Mouse (Mus musculus): ENCODE measurements around the gene Inpp5b. TPM values are rescaled to one million over a fixed set of nuclear protein-coding genes. Genes with fewer than 3 reads are reported as not detected.
A peak's percentile ranks its signal among the peaks of the same experiment; 100 is the strongest.

Gene Inpp5b
- polyA plus RNA-seq (2014; fragmentation: Nextera tagmentation; extraction: Ambion mirVana) = 25.5 and 34.0 TPM in 2 replicates

DNA sequence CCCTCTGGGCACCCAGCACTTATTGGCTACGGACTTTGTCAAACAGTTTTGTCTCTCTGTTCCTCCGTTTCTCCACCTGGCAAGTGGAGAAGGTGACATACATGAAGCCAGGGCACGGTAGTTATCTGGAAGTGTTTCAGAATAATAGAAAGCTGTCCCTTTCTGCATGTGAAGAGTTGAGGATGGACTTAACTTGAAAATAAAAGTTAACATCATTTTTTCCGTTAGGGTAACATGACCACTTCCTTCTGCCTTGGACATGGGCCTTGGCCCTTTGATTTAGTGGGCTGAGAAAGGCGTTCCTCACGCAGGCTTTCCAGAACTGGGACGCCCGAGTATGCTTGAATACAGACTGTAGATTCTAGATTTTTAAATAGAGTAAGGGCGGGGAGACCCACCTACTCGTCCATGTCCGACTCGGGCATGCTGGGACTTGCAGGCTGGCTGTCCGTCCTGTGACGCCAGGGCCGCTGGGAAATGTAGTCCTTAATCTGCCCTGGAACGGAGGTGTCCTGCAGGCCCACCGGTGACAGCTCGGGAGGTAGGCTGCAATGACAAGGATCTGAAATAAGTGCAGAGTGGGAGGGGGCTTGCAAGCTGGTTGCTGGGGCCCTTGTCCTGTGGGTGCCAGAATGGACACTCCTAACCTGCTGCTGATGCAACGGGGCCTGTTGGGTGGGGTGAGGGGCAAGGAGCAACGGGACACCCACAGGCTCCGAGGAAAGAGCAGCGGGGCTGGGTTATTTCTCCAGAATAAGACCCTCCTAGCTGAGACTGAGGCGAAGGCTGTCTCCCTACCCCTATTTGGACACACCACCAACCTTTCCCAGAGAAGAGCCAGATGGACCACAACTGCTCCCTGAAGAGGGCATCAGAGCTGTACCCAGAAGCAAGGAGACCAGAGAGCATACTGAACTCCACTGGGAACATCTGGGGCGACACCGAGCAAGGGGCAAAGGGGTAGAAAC, at the start of gene Inpp5b:
TSS of gene Inpp5b (plus strand) at position 475 of the 968 bp plus-strand sequence.
- Histone ChIP-seq H3K9ac (peak within 1 kb of the TSS; percentile 67), H3K4me1 (ENCODE audit: insufficient read depth) (no peaks in the 10 kb centered on the region), H3K36me3 (ENCODE audit: insufficient read depth) (no peaks in the 10 kb centered on the region), H3K4me2 (peak within 1 kb of the TSS; percentile 71), H3K4me3 (ENCODE audit: low read depth, low read length) (peak within 1 kb of the TSS; percentile 56), H3K27ac (ENCODE audit: low read depth) (0 out of 2 replicates have a peak within 1 kb of the TSS, but pooled peaks have one; percentile 47), H3K9me3 (ENCODE audit: low read depth, low read length) (no peaks in the 10 kb centered on the region), H3K27me3 (ENCODE audit: insufficient read depth, low read length) (no peaks in the 10 kb centered on the region)
- DNase-seq = peak; percentile 87
- WGBS = 14% methylated on average over 25 of the region's 25 CpGs
- peak; percentile 94 for ATAC-seq (ENCODE audit: insufficient read depth)
- TF ChIP-seq CTCF (IDR thresholded peaks at IDR 0.05; ENCODE audit: low read depth) = 0 out of 2 replicates have a peak, but pooled peaks have one; percentile 17

DNA sequence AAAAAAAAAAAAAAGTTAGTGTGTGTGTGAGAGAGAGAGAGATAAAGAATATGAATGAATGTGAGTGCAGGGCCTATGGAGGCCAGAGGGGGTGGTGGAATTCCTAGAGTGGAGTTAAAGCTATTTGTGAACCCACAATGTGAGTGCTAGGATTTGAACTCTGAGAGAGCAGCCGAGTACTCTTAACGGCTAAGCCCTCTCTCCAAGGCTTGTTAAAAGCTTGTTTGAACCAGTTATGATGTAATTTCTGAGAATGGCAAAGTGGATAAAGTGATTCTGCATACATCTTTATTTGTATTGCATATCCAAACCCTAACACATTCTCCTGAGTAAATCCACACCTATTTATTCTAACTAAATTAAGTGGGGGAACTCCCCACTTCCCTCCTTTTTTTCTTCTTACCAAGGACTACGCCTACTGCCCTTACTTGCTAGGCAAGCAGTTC, 49.2 kb upstream of the Inpp5b start:
- 51% methylated on average over 3 of the region's 3 CpGs for WGBS
- peak; percentile 49 for DNase-seq
- peak; percentile 28; the same call in 1 of the 2 replicates for TF ChIP-seq CTCF (IDR thresholded peaks at IDR 0.05; ENCODE audit: low read depth)
- ATAC-seq (ENCODE audit: insufficient read depth) = peak; percentile 6; the same call in 1 of the 2 replicates
- H3K4me1 ChIP-seq (ENCODE audit: insufficient read depth) = peaks cover 2% of the 10 kb centered on the region; the same call in 1 of the 2 replicates
- H3K27me3 ChIP-seq (ENCODE audit: insufficient read depth, low read length) = peaks cover 8% of the 10 kb centered on the region; the same call in 1 of the 2 replicates
- H3K4me3 ChIP-seq (ENCODE audit: low read depth, low read length) = peak overlapping the region; percentile 87
- peaks cover 18% of the 10 kb centered on the region for H3K36me3 ChIP-seq (ENCODE audit: insufficient read depth)
- peak overlapping the region; percentile 75; the same call in 1 of the 2 replicates for H3K27ac ChIP-seq (ENCODE audit: low read depth)
- H3K9me3 ChIP-seq (ENCODE audit: low read depth, low read length) = no peaks in the 10 kb centered on the region
- peak overlapping the region; percentile 92; the same call in 1 of the 2 replicates for H3K9ac ChIP-seq
- peak overlapping the region; percentile 90 for H3K4me2 ChIP-seq

DNA sequence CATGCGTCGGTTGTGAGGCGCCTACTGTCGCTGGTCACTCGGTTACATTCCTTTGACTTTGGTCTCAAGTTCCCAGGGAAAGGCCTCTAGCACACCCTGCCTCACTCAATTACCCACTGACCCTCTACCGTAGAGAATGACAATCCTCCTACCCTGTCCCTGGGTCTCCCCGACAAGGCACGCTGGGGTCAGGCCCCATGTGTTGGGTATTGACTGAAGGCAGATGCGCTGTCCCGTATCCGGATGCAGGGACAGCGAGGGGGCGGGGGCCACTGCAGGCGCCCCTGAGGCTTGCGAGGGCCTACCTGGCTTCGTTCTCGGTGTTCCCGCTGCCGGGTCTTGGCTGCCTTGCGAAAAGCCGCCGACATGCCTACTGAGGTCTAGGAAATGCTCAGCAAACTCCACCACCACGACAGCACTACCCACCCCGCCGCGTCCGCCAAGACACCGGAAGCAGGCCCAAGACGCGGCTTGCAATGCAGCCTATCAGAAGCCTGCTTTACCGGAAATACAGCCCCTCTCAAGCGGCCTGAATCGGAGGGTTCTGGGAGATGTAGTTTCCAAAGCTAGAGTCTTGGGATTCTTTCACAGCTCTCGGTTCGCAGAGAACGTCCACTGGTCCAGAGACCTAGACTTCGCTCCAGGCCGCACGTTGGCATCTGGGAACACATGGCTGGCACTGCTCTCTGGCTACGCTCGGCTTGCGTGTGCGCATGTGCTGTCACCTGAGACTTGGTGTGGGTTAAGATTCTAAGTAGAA, 48.3 kb upstream of the Inpp5b start, which contains the start of gene Utp11:
TSS of gene Utp11 (minus strand) at position 466 of the 760 bp plus-strand sequence.
- DNase-seq = peak; percentile 96
- Histone ChIP-seq H3K4me2 (peak within 1 kb of the TSS; percentile 90), H3K27me3 (ENCODE audit: insufficient read depth, low read length) (peaks cover 8% of the 10 kb centered on the region; the same call in 1 of the 2 replicates), H3K27ac (ENCODE audit: low read depth) (peak within 1 kb of the TSS; percentile 75; the same call in 1 of the 2 replicates), H3K9me3 (ENCODE audit: low read depth, low read length) (no peaks in the 10 kb centered on the region), H3K9ac (peak within 1 kb of the TSS; percentile 92), H3K4me1 (ENCODE audit: insufficient read depth) (peaks cover 2% of the 10 kb centered on the region; the same call in 1 of the 2 replicates), H3K36me3 (ENCODE audit: insufficient read depth) (peaks cover 11% of the 10 kb centered on the region; the same call in 1 of the 2 replicates), H3K4me3 (ENCODE audit: low read depth, low read length) (peak within 1 kb of the TSS; percentile 87)
- peak; percentile 95 for ATAC-seq (ENCODE audit: insufficient read depth)
- WGBS = under 1% methylated on average over 43 of the region's 43 CpGs
- no peak for TF ChIP-seq CTCF (IDR thresholded peaks at IDR 0.05; ENCODE audit: low read depth)

DNA sequence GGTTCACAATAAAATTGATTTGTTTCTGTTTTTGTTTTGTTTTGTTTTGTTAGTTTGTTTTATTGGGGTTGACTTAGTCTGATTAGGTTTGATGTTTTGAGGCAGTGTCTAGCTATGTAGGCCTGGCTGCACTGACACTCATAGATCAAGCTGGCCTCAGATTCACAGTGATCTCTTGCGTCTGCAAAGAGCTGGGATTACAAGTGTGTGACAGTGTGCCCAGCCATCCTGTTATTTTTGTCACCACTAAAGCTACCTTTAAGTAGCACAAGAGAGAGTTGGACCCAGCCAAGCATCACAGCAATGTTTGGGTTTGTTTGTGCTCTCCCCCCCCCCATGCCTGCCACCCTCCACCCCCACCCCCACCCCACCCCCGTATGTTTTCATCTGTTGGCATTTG, 47.1 kb upstream of the Inpp5b start:
- DNase-seq = no peak
- Histone ChIP-seq H3K27me3 (ENCODE audit: insufficient read depth, low read length) (peaks cover 8% of the 10 kb centered on the region; the same call in 1 of the 2 replicates), H3K27ac (ENCODE audit: low read depth) (no peak overlapping the region), H3K9ac (no peak overlapping the region), H3K4me2 (no peak overlapping the region), H3K9me3 (ENCODE audit: low read depth, low read length) (no peaks in the 10 kb centered on the region), H3K4me1 (ENCODE audit: insufficient read depth) (peaks cover 2% of the 10 kb centered on the region; the same call in 1 of the 2 replicates), H3K4me3 (ENCODE audit: low read depth, low read length) (no peak overlapping the region), H3K36me3 (ENCODE audit: insufficient read depth) (0 out of 2 replicates have a peak, but pooled peaks cover under 1% of the 10 kb centered on the region)
- 84% methylated on average over 2 of the region's 2 CpGs for WGBS
- TF ChIP-seq CTCF (IDR thresholded peaks at IDR 0.05; ENCODE audit: low read depth) = no peak
- ATAC-seq (ENCODE audit: insufficient read depth) = no peak

DNA sequence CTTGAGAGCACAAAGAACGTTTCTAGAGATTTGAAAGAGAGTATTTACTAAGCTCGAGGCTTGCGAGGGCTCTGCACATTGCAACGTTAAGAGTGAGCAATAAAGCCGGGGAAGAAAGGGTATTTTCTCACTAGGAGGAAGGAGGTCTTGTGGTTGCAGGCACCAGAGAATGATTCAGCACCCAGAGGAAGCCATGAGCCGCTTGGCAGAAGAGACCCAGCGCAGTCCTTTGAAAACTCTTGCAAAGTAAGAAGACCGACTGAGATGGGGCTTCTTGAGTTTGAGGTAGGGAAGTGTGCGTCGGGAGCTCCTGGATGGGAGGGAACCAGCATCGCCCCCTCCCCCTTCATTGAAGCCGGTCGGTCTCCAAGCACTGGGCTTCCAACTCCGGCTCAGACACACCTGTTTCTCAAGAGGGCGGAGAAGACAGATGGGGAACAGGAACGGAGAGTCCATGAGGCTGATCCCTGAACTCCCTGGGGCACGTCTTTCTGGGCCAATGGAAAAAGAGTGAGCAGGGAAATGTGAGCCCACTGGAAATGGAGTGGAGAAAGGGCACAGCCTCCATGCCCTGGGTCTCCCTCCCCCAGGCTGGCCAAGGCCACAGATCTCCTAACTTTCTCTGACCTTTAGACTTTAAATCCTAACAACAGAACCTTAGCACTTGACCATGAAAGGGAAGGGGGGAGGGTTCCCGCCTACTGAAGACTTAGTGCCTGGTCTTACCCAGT, 45.7 kb upstream of the Inpp5b start:
- 13% methylated on average over 18 of the region's 18 CpGs for WGBS
- H3K27ac ChIP-seq (ENCODE audit: low read depth) = no peak overlapping the region
- H3K9ac ChIP-seq = no peak overlapping the region
- no peaks in the 10 kb centered on the region for H3K9me3 ChIP-seq (ENCODE audit: low read depth, low read length)
- no peak for DNase-seq
- no peaks in the 10 kb centered on the region for H3K36me3 ChIP-seq (ENCODE audit: insufficient read depth)
- H3K4me2 ChIP-seq = peak overlapping the region; percentile 37; the same call in 1 of the 2 replicates
- H3K27me3 ChIP-seq (ENCODE audit: insufficient read depth, low read length) = peaks cover 8% of the 10 kb centered on the region; the same call in 1 of the 2 replicates
- no peak overlapping the region for H3K4me3 ChIP-seq (ENCODE audit: low read depth, low read length)
- no peak for ATAC-seq (ENCODE audit: insufficient read depth)
- no peak for TF ChIP-seq CTCF (IDR thresholded peaks at IDR 0.05; ENCODE audit: low read depth)
- peaks cover 4% of the 10 kb centered on the region; the same call in 1 of the 2 replicates for H3K4me1 ChIP-seq (ENCODE audit: insufficient read depth)

DNA sequence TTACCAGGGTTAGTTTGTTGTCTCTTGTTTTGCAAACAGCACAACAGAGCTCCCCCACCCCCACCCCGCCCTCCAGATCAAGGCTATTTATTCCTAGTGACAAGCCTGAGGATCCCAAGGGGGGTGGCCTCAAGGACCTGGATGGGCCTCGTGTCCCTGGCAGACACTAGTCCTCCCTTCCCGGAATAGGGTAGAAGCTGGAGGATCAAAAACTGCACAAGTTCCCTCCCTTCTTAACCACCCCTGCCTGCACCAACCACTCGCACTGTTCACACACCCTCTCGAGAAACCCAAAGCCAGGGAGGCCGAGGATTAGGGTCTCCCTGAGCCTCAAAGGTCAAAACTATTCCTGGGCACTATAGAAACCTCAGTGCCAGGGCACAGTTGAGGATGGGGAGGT, 41.9 kb upstream of the Inpp5b start:
- DNase-seq (no peak), ATAC-seq (ENCODE audit: insufficient read depth) (no peak)
- peak overlapping the region; percentile 88 for H3K27ac ChIP-seq (ENCODE audit: low read depth)
- WGBS = 9% methylated on average over 6 of the region's 6 CpGs
- H3K4me1 ChIP-seq (ENCODE audit: insufficient read depth) = peaks cover 32% of the 10 kb centered on the region
- peaks cover 8% of the 10 kb centered on the region; the same call in 1 of the 2 replicates for H3K27me3 ChIP-seq (ENCODE audit: insufficient read depth, low read length)
- no peaks in the 10 kb centered on the region for H3K9me3 ChIP-seq (ENCODE audit: low read depth, low read length)
- no peak for TF ChIP-seq CTCF (IDR thresholded peaks at IDR 0.05; ENCODE audit: low read depth)
- no peak overlapping the region for H3K9ac ChIP-seq
- H3K4me2 ChIP-seq = peak overlapping the region; percentile 86
- peak overlapping the region; percentile 78 for H3K4me3 ChIP-seq (ENCODE audit: low read depth, low read length)
- no peaks in the 10 kb centered on the region for H3K36me3 ChIP-seq (ENCODE audit: insufficient read depth)

Data from lung, embryonic 14.5 days (tissue).